Mouse (Mus musculus): ENCODE data around the gene Klc3. TPM values are rescaled to one million over a fixed set of nuclear protein-coding genes. Genes with fewer than 3 reads are reported as not detected.

The Klc3 gene
- total and polyA plus RNA-seq, 2 experiments from 2014 or later: 2.9 to 3.0 TPM

GRCm38 (mm10) chr7:19378049-19378448 is 25.9 kb downstream of the Klc3 start:
- no peak for TF ChIP-seq CTCF (IDR thresholded peaks at IDR 0.05; ENCODE audit: low read depth)
- H3K4me2 ChIP-seq (ENCODE audit: low read depth): no peak overlapping the region
- H3K27me3 ChIP-seq (ENCODE audit: insufficient read depth, low read length): no peaks in the 10 kb centered on the region
- no peak overlapping the region for H3K27ac ChIP-seq (ENCODE audit: low read depth, low read length)
- WGBS: 76% methylated on average over 8 of the region's 8 CpGs
- no peak overlapping the region for H3K4me3 ChIP-seq (ENCODE audit: low read depth, low read length)
- no peaks in the 10 kb centered on the region for H3K9me3 ChIP-seq (ENCODE audit: low read length)
- ATAC-seq: no peak
- H3K36me3 ChIP-seq (ENCODE audit: insufficient read depth): no peaks in the 10 kb centered on the region; the same call in 1 of the 2 replicates
- H3K4me1 ChIP-seq (ENCODE audit: insufficient read depth): peaks cover 5% of the 10 kb centered on the region; the same call in 1 of the 2 replicates
- DNase-seq: no peak
- no peak overlapping the region for H3K9ac ChIP-seq

- Histone ChIP-seq H3K4me1 (ENCODE audit: insufficient read depth) (no peaks in the 10 kb centered on the region), H3K4me3 (ENCODE audit: low read depth, low read length) (no peak overlapping the region), H3K9ac (no peak overlapping the region), H3K9me3 (ENCODE audit: low read length) (no peaks in the 10 kb centered on the region), H3K4me2 (ENCODE audit: low read depth) (no peak overlapping the region), H3K27ac (ENCODE audit: low read depth, low read length) (no peak overlapping the region), H3K36me3 (ENCODE audit: insufficient read depth) (no peaks in the 10 kb centered on the region; the same call in 1 of the 2 replicates), H3K27me3 (ENCODE audit: insufficient read depth, low read length) (no peaks in the 10 kb centered on the region)
- no peak for TF ChIP-seq CTCF (IDR thresholded peaks at IDR 0.05; ENCODE audit: low read depth)
- no peak for ATAC-seq
- 84% methylated on average over 4 of the region's 4 CpGs for WGBS
- DNase-seq: no peak
Measured at GRCm38 (mm10) chr7:19376019-19376418, 27.9 kb downstream of the Klc3 start.

- Histone ChIP-seq H3K4me2 (ENCODE audit: low read depth) (no peak overlapping the region), H3K27ac (ENCODE audit: low read depth, low read length) (no peak overlapping the region), H3K27me3 (ENCODE audit: insufficient read depth, low read length) (no peaks in the 10 kb centered on the region), H3K9ac (no peak overlapping the region), H3K4me1 (ENCODE audit: insufficient read depth) (no peaks in the 10 kb centered on the region), H3K9me3 (ENCODE audit: low read length) (no peaks in the 10 kb centered on the region), H3K36me3 (ENCODE audit: insufficient read depth) (no peaks in the 10 kb centered on the region; the same call in 1 of the 2 replicates), H3K4me3 (ENCODE audit: low read depth, low read length) (no peak overlapping the region)
- ATAC-seq (no peak), DNase-seq (no peak)
- 80% methylated on average over 18 of the region's 18 CpGs for WGBS
- TF ChIP-seq CTCF (IDR thresholded peaks at IDR 0.05; ENCODE audit: low read depth): no peak
Measured at GRCm38 (mm10) chr7:19375368-19375767, 28.5 kb downstream of the Klc3 start.

GRCm38 (mm10) chr7:19373367-19373766 is 30.5 kb downstream of the Klc3 start:
- Histone ChIP-seq H3K9ac (no peak overlapping the region), H3K27me3 (ENCODE audit: insufficient read depth, low read length) (no peaks in the 10 kb centered on the region), H3K27ac (ENCODE audit: low read depth, low read length) (no peak overlapping the region), H3K36me3 (ENCODE audit: insufficient read depth) (no peaks in the 10 kb centered on the region; the same call in 1 of the 2 replicates), H3K9me3 (ENCODE audit: low read length) (no peaks in the 10 kb centered on the region), H3K4me2 (ENCODE audit: low read depth) (no peak overlapping the region), H3K4me3 (ENCODE audit: low read depth, low read length) (no peak overlapping the region), H3K4me1 (ENCODE audit: insufficient read depth) (no peaks in the 10 kb centered on the region; the same call in 1 of the 2 replicates)
- TF ChIP-seq CTCF (IDR thresholded peaks at IDR 0.05; ENCODE audit: low read depth): no peak
- no peak for ATAC-seq
- no peak for DNase-seq
- WGBS: 80% methylated on average over 2 of the region's 2 CpGs

- peak; percentile 95 for ATAC-seq
- peak; percentile 83 for DNase-seq
- 10% methylated on average over 41 of the region's 46 CpGs for whole genome bisulfite sequencing
- peak; percentile 90 for TF ChIP-seq CTCF (IDR thresholded peaks at IDR 0.05; ENCODE audit: low read depth)
- Histone ChIP-seq H3K9ac (peak overlapping the region; percentile 70), H3K27ac (ENCODE audit: low read depth, low read length) (no peak overlapping the region), H3K36me3 (ENCODE audit: insufficient read depth) (no peaks in the 10 kb centered on the region), H3K9me3 (ENCODE audit: low read length) (no peaks in the 10 kb centered on the region), H3K4me3 (ENCODE audit: low read depth, low read length) (peak overlapping the region; percentile 41), H3K27me3 (ENCODE audit: insufficient read depth, low read length) (no peaks in the 10 kb centered on the region), H3K4me1 (ENCODE audit: insufficient read depth) (no peaks in the 10 kb centered on the region; the same call in 1 of the 2 replicates), H3K4me2 (ENCODE audit: low read depth) (peak overlapping the region; percentile 68)
Measured at GRCm38 (mm10) chr7:19369823-19370425, 34.0 kb downstream of the Klc3 start.

GRCm38 (mm10) chr7:19368380-19368779 is 35.5 kb downstream of the Klc3 start:
- 24% methylated on average over 16 of the region's 16 CpGs for WGBS
- no peaks in the 10 kb centered on the region for H3K27me3 ChIP-seq (ENCODE audit: insufficient read depth, low read length)
- ATAC-seq: no peak

GRCm38 (mm10) chr7:19365376-19365775 is 38.5 kb downstream of the Klc3 start:
- H3K4me1 ChIP-seq (ENCODE audit: insufficient read depth): no peaks in the 10 kb centered on the region; the same call in 1 of the 2 replicates
- H3K4me3 ChIP-seq (ENCODE audit: low read depth, low read length): no peak overlapping the region
- DNase-seq (no peak), ATAC-seq (no peak)
- no peaks in the 10 kb centered on the region for H3K9me3 ChIP-seq (ENCODE audit: low read length)
- no peak for TF ChIP-seq CTCF (IDR thresholded peaks at IDR 0.05; ENCODE audit: low read depth)
- no peak overlapping the region for H3K9ac ChIP-seq
- 81% methylated on average over 4 of the region's 4 CpGs for WGBS
- no peak overlapping the region for H3K4me2 ChIP-seq (ENCODE audit: low read depth)
- no peak overlapping the region for H3K27ac ChIP-seq (ENCODE audit: low read depth, low read length)
- H3K27me3 ChIP-seq (ENCODE audit: insufficient read depth, low read length): no peaks in the 10 kb centered on the region
- H3K36me3 ChIP-seq (ENCODE audit: insufficient read depth): no peaks in the 10 kb centered on the region

More at GRCm38 (mm10) chr7:19368380-19368779, 35.5 kb downstream of the Klc3 start:
- Histone ChIP-seq H3K9ac (no peak overlapping the region), H3K36me3 (ENCODE audit: insufficient read depth) (no peaks in the 10 kb centered on the region), H3K4me2 (ENCODE audit: low read depth) (no peak overlapping the region), H3K4me3 (ENCODE audit: low read depth, low read length) (no peak overlapping the region), H3K4me1 (ENCODE audit: insufficient read depth) (no peaks in the 10 kb centered on the region; the same call in 1 of the 2 replicates), H3K27ac (ENCODE audit: low read depth, low read length) (no peak overlapping the region), H3K9me3 (ENCODE audit: low read length) (no peaks in the 10 kb centered on the region)
- DNase-seq: no peak
- TF ChIP-seq CTCF (IDR thresholded peaks at IDR 0.05; ENCODE audit: low read depth): no peak

Measured in forebrain, postnatal 0 days (tissue).